Mouse (Mus musculus) heart, embryonic 11.5 days (tissue): ENCODE data around the gene Ttc25. TPM values are rescaled to one million over a fixed set of nuclear protein-coding genes. Genes with fewer than 3 reads are reported as not detected.

Experiments
- ATAC-seq: fragments of 200-750 bp; cut with Nextera tagmentation; replicated peaks from 2 replicates; pipeline ENCODE4 v1.8.0; 2017; ENCODE audit warnings: moderate library complexity; ENCODE audit not compliant: insufficient number of reproducible peaks, low FRiP score, low TSS enrichment
- H3K27ac ChIP-seq: fragments of 300-500 bp; sonication (generic); 2 replicates; pipeline ENCODE4 v1.5.1; 2014; ENCODE audit warnings: mild to moderate bottlenecking, low read depth, low read length
- H3K27me3 ChIP-seq: fragments of 300-500 bp; sonication (generic); 2 replicates; pipeline ENCODE4 v1.6.1; 2014; ENCODE audit warnings: mild to moderate bottlenecking, low read length, mixed read lengths; ENCODE audit not compliant: control insufficient read depth, insufficient read depth
- H3K36me3 ChIP-seq: fragments of 300-500 bp; sonication (generic); 2 replicates; pipeline ENCODE4 v1.6.1; 2014; ENCODE audit warnings: mild to moderate bottlenecking, low read length, moderate library complexity, mixed read lengths; ENCODE audit not compliant: control insufficient read depth, insufficient read depth
- H3K4me1 ChIP-seq: fragments of 300-500 bp; sonication (generic); 2 replicates; pipeline ENCODE4 v1.6.1; 2014; ENCODE audit warnings: low read length; ENCODE audit not compliant: control insufficient read depth, insufficient read depth
- H3K4me2 ChIP-seq: fragments of 300-500 bp; sonication (generic); 2 replicates; pipeline ENCODE4 v1.6.1; 2014; ENCODE audit warnings: mild to moderate bottlenecking, moderate library complexity
- H3K4me3 ChIP-seq: fragments of 300-500 bp; sonication (generic); 2 replicates; pipeline ENCODE4 v1.5.1; 2014; ENCODE audit warnings: low read depth, low read length
- H3K9ac ChIP-seq: fragments of 300-500 bp; sonication (generic); 2 replicates; pipeline ENCODE4 v1.6.1; 2014; ENCODE audit warnings: mild to moderate bottlenecking, low read depth, low read length, moderate library complexity
- H3K9me3 ChIP-seq: fragments of 300-500 bp; sonication (generic); replicated peaks from 2 replicates; pipeline ENCODE4 v1.6.1; 2016; ENCODE audit warnings: low read length; ENCODE audit not compliant: control insufficient read depth
- WGBS: fragments of 180-500 bp; shearing (Covaris S2); extraction: QIAGEN DNeasy Blood & Tissue Kit; methylation state at CpG from one replicate; pipeline ENCODE4 v1.1.7; 2014; ENCODE audit not compliant: insufficient replicate concordance; 5-methylcytosine and 5-hydroxymethylcytosine counted together
- polyA plus RNA-seq: library from polyadenylated mRNA; unstranded; fragments of >200 nt; fragmentation: Nextera tagmentation; extraction: Ambion mirVana; gene quantifications from 2 replicates; pipeline ENCODE4 v1.2.1, GENCODE M21; 2014

The Ttc25 gene
- polyA plus RNA-seq, 1 experiment from 2014 or later, result 0.31 TPM

- H3K27ac ChIP-seq, result no peak overlapping the region
- no peaks in the 10 kb centered on the region for H3K27me3 ChIP-seq
- no peak overlapping the region for H3K9ac ChIP-seq
- no peak overlapping the region for H3K4me2 ChIP-seq
- peaks cover 3% of the 10 kb centered on the region; the same call in 1 of the 2 replicates for H3K36me3 ChIP-seq
- no peak overlapping the region for H3K4me3 ChIP-seq
- H3K9me3 ChIP-seq, result no peaks in the 10 kb centered on the region
- ATAC-seq, result no peak
- peaks cover 20% of the 10 kb centered on the region for H3K4me1 ChIP-seq
- WGBS, result 89% methylated on average over 10 of the region's 10 CpGs
Observed at GRCm38 (mm10) chr11:100605451-100605850, 60.0 kb downstream of the Ttc25 start.

GRCm38 (mm10) chr11:100607121-100607520, 61.7 kb downstream of the Ttc25 start:
- Histone ChIP-seq H3K4me1 (peaks cover 21% of the 10 kb centered on the region), H3K27ac (no peak overlapping the region), H3K9ac (no peak overlapping the region), H3K9me3 (no peaks in the 10 kb centered on the region), H3K36me3 (0 out of 2 replicates have a peak, but pooled peaks cover 2% of the 10 kb centered on the region), H3K4me3 (no peak overlapping the region), H3K27me3 (no peaks in the 10 kb centered on the region), H3K4me2 (no peak overlapping the region)
- no peak for ATAC-seq
- WGBS, result 93% methylated on average over 6 of the region's 6 CpGs

- Histone ChIP-seq H3K9ac (no peak overlapping the region), H3K4me3 (no peak overlapping the region), H3K27me3 (no peaks in the 10 kb centered on the region), H3K9me3 (no peaks in the 10 kb centered on the region), H3K4me1 (peaks cover 23% of the 10 kb centered on the region), H3K4me2 (no peak overlapping the region; the same call in 1 of the 2 replicates), H3K27ac (no peak overlapping the region), H3K36me3 (0 out of 2 replicates have a peak, but pooled peaks cover under 1% of the 10 kb centered on the region)
- 66% methylated on average over 4 of the region's 4 CpGs for WGBS
- ATAC-seq, result no peak
Observed at GRCm38 (mm10) chr11:100608796-100609195, 63.4 kb downstream of the Ttc25 start.

- H3K36me3 ChIP-seq, result no peaks in the 10 kb centered on the region
- peak overlapping the region; percentile 38; the same call in 1 of the 2 replicates for H3K27ac ChIP-seq
- no peak overlapping the region; the same call in 1 of the 2 replicates for H3K9ac ChIP-seq
- no peak overlapping the region for H3K4me3 ChIP-seq
- WGBS, result 82% methylated on average over 5 of the region's 5 CpGs
- no peaks in the 10 kb centered on the region for H3K27me3 ChIP-seq
- no peak for ATAC-seq
- peaks cover 18% of the 10 kb centered on the region for H3K4me1 ChIP-seq
- H3K9me3 ChIP-seq, result no peaks in the 10 kb centered on the region
- peak overlapping the region; percentile 9; the same call in 1 of the 2 replicates for H3K4me2 ChIP-seq
Observed at GRCm38 (mm10) chr11:100609355-100609996, 64.1 kb downstream of the Ttc25 start.

- ATAC-seq, result no peak
- Histone ChIP-seq H3K9ac (no peak overlapping the region), H3K36me3 (no peaks in the 10 kb centered on the region), H3K27ac (0 out of 2 replicates have a peak overlapping the region, but pooled peaks have one; percentile 38), H3K9me3 (no peaks in the 10 kb centered on the region), H3K4me1 (peaks cover 16% of the 10 kb centered on the region), H3K27me3 (no peaks in the 10 kb centered on the region), H3K4me2 (no peak overlapping the region), H3K4me3 (no peak overlapping the region)
- 74% methylated on average over 9 of the region's 9 CpGs for WGBS
Observed at GRCm38 (mm10) chr11:100609997-100610680, 64.7 kb downstream of the Ttc25 start.

- Histone ChIP-seq H3K9me3 (no peaks in the 10 kb centered on the region), H3K9ac (no peak overlapping the region), H3K27me3 (no peaks in the 10 kb centered on the region), H3K4me3 (no peak overlapping the region), H3K36me3 (no peaks in the 10 kb centered on the region), H3K27ac (no peak overlapping the region), H3K4me2 (no peak overlapping the region), H3K4me1 (peaks cover 16% of the 10 kb centered on the region)
- WGBS, result 88% methylated on average over 6 of the region's 6 CpGs
- ATAC-seq, result no peak
Observed at GRCm38 (mm10) chr11:100611627-100612026, 66.2 kb downstream of the Ttc25 start.

GRCm38 (mm10) chr11:100613241-100613640, 67.8 kb downstream of the Ttc25 start:
- Histone ChIP-seq H3K9ac (no peak overlapping the region), H3K27me3 (no peaks in the 10 kb centered on the region), H3K4me1 (peaks cover 24% of the 10 kb centered on the region), H3K27ac (no peak overlapping the region), H3K4me2 (no peak overlapping the region), H3K9me3 (no peaks in the 10 kb centered on the region), H3K4me3 (no peak overlapping the region), H3K36me3 (no peaks in the 10 kb centered on the region)
- 84% methylated on average over 3 of the region's 3 CpGs for WGBS
- no peak for ATAC-seq

GRCm38 (mm10) chr11:100616332-100616731, 70.9 kb downstream of the Ttc25 start:
- no peak overlapping the region for H3K27ac ChIP-seq
- H3K4me2 ChIP-seq, result no peak overlapping the region
- H3K4me3 ChIP-seq, result no peak overlapping the region
- no peaks in the 10 kb centered on the region for H3K27me3 ChIP-seq
- no peaks in the 10 kb centered on the region for H3K36me3 ChIP-seq
- no peaks in the 10 kb centered on the region for H3K9me3 ChIP-seq
- 88% methylated on average over 5 of the region's 5 CpGs for WGBS
- no peak for ATAC-seq
- H3K9ac ChIP-seq, result no peak overlapping the region
- H3K4me1 ChIP-seq, result peaks cover 22% of the 10 kb centered on the region
